Mouse (Mus musculus): ENCODE measurements at regions not wholly inside any gene's neighbourhood (a gene's known extent, or its start where the extent isn't known, plus 50 kb on each side); places are given as distances from the start of the nearest gene placed in this dataset.

- TF ChIP-seq CTCF (IDR thresholded peaks at IDR 0.05; ENCODE audit: borderline replicate concordance, insufficient read depth, low read depth, low read length) (no peak), POLR2A (IDR thresholded peaks at IDR 0.05; ENCODE audit: borderline replicate concordance, insufficient read depth, low read length) (no peak)
Measured at GRCm38 (mm10) chr10:91384372-91384771, 203.3 kb upstream of the Tmpo start.
